Mouse (Mus musculus): ENCODE results near the gene Ccl11. TPM values are rescaled to one million over a fixed set of nuclear protein-coding genes. Genes with fewer than 3 reads are reported as not detected.

The Ccl11 gene
- total RNA-seq, 2 experiments from 2014 or later, result 16.3 to 20.7 TPM

- intact Hi-C loops (cut with DNase I; ENCODE audit: low total_unique reads), result no loop called here
- no peak for DNase-seq
These were observed 15.9 kb upstream of the Ccl11 start for GRCm38 (mm10) chr11:82041671-82042080.

DNA sequence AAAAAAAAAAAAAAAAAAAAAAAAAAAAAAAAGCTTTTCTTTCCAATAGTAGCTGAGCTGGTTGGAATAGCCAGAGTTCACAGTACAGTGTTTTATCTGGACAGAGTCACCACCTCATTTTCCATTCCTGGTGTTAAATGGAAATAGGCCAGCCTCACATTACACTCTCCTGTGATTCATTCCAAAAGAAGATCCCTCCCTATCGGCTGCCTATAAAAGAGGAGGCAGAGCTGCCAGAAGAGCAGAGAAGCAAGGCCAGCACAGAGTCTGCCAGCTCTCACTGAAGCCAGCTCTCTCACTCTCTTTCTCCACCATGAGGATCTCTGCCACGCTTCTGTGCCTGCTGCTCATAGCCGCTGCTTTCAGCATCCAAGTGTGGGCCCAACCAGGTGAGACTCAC is 12.2 kb upstream of the Ccl11 start, which contains the start of gene Ccl7:
Ccl7 (plus strand) TSS at position 242 of the 400 bp plus-strand sequence.
- intact Hi-C loops (cut with DNase I; ENCODE audit: low total_unique reads), result loop anchor here (5.0 kb wide), 2 partner anchors 48 to 132 kb away; no protein-coding TSS in a partner anchor
- peak; percentile 49 for DNase-seq

GRCm38 (mm10) chr11:82047746-82048415 is 9.7 kb upstream of the Ccl11 start:
- intact Hi-C loops (cut with DNase I; ENCODE audit: low total_unique reads), result loop anchor here (5.0 kb wide), 2 partner anchors 51 to 129 kb away; no protein-coding TSS in a partner anchor
- DNase-seq, result peak; percentile 51

DNA sequence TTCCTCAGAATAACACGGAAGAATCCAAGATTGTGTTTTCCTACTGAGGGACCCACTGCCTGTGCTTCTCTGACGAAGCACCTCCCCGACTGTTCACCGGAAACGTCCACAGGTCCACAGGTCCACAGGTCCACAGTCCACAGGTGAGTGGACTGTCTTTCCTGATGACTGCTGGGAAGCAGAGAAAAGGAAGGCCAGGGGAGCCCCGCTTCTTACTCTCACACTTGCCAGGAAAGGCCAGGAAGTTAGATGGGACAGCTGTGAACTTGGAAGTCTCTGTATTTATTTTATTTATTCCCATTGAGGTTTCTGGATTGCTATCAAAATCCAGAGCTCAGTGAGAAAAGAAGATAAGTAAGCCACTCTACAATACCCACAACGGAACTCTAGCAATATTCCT is 3.8 kb upstream of the Ccl11 start:
- intact Hi-C loops (cut with DNase I; ENCODE audit: low total_unique reads), result no loop called here
- DNase-seq, result no peak

- no peak for DNase-seq
These were observed 4.6 kb downstream of the Ccl11 start for GRCm38 (mm10) chr11:82062226-82062625.

DNA sequence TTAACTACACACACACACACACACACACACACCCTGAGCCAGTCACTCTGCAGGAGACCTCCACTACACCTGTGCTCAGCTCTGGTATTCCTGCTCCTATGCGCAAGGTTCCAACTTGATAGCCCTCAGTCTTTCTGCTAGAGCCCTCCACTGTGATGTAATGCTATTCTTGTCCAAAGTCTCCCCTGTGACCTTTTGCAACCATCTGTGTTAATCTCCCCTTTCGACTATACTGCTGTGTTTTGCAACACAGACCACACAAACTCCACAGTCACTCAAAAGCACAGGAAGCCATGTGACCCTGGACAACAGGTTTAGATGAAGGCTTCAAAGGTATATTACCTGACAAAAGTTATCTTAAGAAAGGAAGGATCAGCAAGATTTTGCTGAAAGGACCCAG is 5.8 kb downstream of the Ccl11 start:
- DNase-seq, result no peak
- intact Hi-C loops (cut with DNase I; ENCODE audit: low total_unique reads), result no loop called here

More at GRCm38 (mm10) chr11:82062226-82062625, 4.6 kb downstream of the Ccl11 start:
- intact Hi-C loops (cut with DNase I; ENCODE audit: low total_unique reads), result no loop called here

- no peak for DNase-seq
- intact Hi-C loops (cut with DNase I; ENCODE audit: low total_unique reads), result no loop called here
These were observed 9.4 kb downstream of the Ccl11 start for GRCm38 (mm10) chr11:82066953-82067571.

DNA sequence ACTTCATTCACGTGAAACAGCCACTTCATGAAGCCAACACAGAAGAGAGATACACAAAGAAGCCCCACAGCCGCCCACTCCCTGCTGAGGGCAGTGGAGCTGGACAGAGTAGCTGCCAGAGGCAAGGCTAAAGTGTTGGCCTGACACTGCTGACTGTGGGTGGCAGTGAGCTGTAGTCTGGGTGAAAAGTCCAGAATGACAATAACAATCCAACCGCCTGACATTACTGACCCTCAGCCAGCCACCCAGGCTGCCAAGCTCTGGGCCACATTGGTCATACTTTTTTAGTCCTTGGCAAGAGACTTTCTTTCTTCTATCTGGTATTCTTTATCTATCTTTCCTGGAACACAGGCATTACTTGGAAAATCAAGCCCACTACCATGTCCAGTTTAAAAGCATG is 13.5 kb downstream of the Ccl11 start:
- peak; percentile 12 for DNase-seq
- intact Hi-C loops (cut with DNase I; ENCODE audit: low total_unique reads), result no loop called here

DNA sequence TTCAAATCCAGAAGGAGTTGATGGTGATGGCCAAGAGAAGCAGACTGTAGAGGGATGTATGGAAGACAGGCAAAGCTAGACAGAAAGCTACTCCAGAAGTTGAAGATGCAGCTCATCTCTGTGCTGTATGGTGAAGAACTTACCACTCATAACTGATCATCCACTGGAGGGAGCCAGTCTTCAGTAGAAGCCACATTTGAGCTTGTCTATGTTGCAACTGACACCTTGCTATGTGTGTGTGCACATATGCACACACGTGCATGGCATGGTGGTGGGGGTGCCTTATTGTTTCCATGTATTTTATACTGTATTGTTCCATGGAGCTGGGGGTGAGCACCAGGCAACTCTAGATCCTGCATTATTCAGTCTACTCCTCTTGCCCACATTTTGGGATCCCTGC is 14.8 kb downstream of the Ccl11 start:
- DNase-seq, result no peak
- intact Hi-C loops (cut with DNase I; ENCODE audit: low total_unique reads), result no loop called here

GRCm38 (mm10) chr11:82072984-82073383 is 15.4 kb downstream of the Ccl11 start:
- DNase-seq, result peak; percentile 6
- intact Hi-C loops (cut with DNase I; ENCODE audit: low total_unique reads), result no loop called here

DNA sequence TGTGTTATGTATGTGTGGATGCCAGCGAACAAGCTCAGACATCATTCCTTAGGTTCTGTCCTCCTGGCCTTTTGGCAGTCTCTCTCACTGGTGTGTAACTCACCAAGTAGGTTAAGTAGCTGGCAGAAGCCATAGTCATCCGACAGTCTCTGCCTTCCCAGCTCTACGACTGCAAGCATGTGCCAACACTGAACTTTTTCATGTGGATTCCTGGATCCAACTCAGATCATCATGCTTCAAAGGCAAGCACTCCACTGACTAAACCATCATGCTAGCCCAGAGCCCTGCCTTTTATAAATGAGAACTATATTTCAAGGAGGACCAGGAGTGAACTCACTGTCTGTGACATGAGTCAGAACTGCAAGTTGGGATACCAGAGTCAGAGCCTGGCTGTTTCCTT is 16.1 kb downstream of the Ccl11 start:
- intact Hi-C loops (cut with DNase I; ENCODE audit: low total_unique reads), result no loop called here
- DNase-seq, result no peak

DNA sequence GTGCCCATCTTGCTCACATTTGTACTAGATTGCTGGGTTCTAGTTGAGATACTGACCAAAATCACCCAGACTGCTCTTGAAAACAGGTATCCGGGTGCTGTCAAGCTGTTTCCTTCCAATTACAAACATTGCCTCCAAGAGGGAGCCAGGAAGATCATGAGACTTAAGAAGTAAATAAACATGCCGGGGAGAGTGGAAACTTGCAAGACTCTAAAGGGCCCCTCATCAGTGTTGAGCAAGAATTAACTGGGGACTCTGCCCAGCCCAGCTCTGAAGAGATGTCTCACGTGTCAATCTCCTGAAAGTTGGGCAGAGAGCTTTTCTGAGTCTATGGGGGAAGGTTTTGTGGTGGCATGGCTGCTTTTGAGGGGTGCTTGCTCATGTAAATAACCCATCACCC is 19.4 kb downstream of the Ccl11 start:
- no peak for DNase-seq
- intact Hi-C loops (cut with DNase I; ENCODE audit: low total_unique reads), result no loop called here

DNA sequence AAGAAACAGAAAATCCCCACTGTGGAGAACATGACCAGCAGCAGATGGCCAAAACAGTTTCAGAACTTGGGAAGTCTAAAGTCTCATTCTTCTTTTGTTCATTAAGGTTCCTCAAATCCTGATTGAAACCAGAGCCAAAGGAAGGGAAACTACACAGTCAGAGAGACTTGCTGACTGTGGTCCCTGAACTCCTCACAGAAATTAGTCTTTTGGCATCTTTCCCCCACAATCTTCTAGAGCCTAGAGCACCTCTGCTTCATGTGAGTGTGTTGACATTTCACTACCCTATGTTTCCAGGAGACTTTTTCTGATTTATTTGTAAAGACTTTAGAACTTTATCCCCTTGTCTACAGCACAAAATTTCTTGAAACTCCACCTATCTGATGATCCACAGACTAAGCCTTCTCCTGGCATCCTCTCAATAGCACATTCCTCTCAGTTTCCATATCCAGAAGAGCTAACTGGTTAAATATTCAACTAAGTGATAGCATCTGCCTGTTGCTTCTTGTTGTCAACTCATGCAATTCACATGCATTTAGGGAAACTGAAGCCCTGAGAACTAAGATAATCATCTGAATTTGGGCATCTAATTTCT is 20.6 kb downstream of the Ccl11 start:
- intact Hi-C loops (cut with DNase I; ENCODE audit: low total_unique reads), result no loop called here
- DNase-seq, result no peak

DNA sequence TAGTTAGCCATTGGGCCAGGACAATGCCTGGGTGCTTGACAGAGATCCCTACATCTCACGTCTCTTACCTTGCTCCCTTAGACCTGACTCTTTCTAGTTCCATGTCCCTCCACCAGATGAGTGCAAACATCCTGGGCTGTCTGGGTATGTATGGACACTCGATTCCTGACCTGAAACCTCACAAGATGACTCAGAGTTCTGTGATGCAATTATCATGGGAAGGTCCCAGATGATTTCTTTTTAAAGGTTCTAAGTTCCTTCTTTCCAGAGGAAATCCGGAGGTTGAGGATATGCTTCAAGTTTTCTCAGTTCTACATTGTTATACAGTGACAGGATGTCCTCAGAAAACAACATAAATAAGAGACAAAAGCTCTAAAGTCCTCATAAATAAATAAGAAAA is 23.2 kb downstream of the Ccl11 start:
- intact Hi-C loops (cut with DNase I; ENCODE audit: low total_unique reads), result no loop called here
- no peak for DNase-seq

GRCm38 (mm10) chr11:82084360-82084759 is 26.7 kb downstream of the Ccl11 start:
- intact Hi-C loops (cut with DNase I; ENCODE audit: low total_unique reads), result no loop called here
- no peak for DNase-seq

- intact Hi-C loops (cut with DNase I; ENCODE audit: low total_unique reads), result no loop called here
- DNase-seq, result no peak
These were observed 42.1 kb downstream of the Ccl11 start for GRCm38 (mm10) chr11:82099511-82100323.

GRCm38 (mm10) chr11:82101087-82101486 is 43.5 kb downstream of the Ccl11 start:
- intact Hi-C loops (cut with DNase I; ENCODE audit: low total_unique reads), result no loop called here

GRCm38 (mm10) chr11:82101529-82101928 is 43.9 kb downstream of the Ccl11 start, which contains the start of gene Ccl12:
TSS of gene Ccl12 (plus strand) at chr11:82101845.
- intact Hi-C loops (cut with DNase I; ENCODE audit: low total_unique reads), result no loop called here
- no peak for DNase-seq

More at GRCm38 (mm10) chr11:82101087-82101486, 43.5 kb downstream of the Ccl11 start:
- DNase-seq, result no peak

- no peak for DNase-seq
- intact Hi-C loops (cut with DNase I; ENCODE audit: low total_unique reads), result no loop called here
These were observed 52.0 kb downstream of the Ccl11 start for GRCm38 (mm10) chr11:82109611-82110010.
